Mouse (Mus musculus): Measurements from ENCODE around the gene Acvr1.

DNA sequence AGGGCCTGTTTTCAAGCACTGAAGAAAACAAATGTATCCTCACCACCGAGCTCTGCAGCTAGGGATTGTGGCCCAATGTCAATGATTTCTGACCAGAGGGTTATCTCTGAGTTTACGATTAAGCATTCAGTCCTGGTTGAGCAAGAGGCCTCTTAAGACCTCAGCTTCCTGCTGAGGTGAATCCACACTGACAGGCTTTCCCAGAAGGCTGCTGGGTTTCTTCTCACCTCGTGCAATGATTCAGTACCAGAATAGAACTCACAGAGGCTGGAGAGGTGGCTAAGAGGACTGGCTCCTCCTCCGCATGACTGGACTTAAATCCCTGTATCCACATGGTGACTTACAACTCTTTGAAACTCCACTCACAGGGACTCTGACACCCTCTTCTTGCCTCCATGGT lies 123.8 kb downstream of the Acvr1 start:
- TF ChIP-seq CTCF (IDR thresholded peaks at IDR 0.05; ENCODE audit: low read depth, low read length) = no peak
- no peak for TF ChIP-seq POLR2A (IDR thresholded peaks at IDR 0.05; ENCODE audit: insufficient read depth, low read length)
- TF ChIP-seq EP300 (IDR thresholded peaks at IDR 0.05; ENCODE audit: insufficient read depth, low read depth, low read length) = no peak
